Mouse (Mus musculus): Measurements from ENCODE around the gene Mmp3. TPM values are rescaled to one million over a fixed set of nuclear protein-coding genes. Genes with fewer than 3 reads are reported as not detected.

The Mmp3 gene
- polyA plus RNA-seq (2012; rRNA removed), result 0.60 and 0.68 TPM in 2 replicates

DNA sequence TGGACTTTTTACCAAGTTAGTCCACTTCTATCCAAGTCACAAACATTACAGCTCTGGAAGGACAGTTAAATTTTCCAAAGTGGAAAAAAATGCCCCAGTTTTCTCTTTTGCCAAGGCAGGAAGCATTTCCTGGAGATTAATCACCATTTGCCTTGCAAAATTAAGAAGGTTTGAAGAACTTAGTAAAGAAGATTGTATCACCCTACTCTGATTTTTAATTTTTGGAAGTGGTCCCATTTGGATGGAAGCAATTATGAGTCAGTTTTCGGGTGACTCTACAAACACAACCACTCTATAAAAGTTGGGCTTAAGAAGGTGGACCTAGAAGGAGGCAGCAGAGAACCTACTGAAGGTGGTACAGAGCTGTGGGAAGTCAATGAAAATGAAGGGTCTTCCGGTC, at the start of gene Mmp3:
TSS of gene Mmp3 (plus strand) at position 301 of the 400 bp plus-strand sequence.

GRCm38 (mm10) chr9:7502051-7502450, 56.4 kb downstream of the Mmp3 start, which contains the start of gene Mmp10:
Mmp10 (plus strand) TSS chr9:7502352.

Other genes with a start within 250 kb of the Mmp3 start
- gene Mmp13, start 173.3 kb upstream of the Mmp3 start, polyA plus RNA-seq (2012; rRNA removed), result 0.47 and 0.51 TPM in 2 replicates
- gene Mmp12, start 101.4 kb upstream of the Mmp3 start, polyA plus RNA-seq (2012; rRNA removed), result 0.34 and 0.44 TPM in 2 replicates
- gene Mmp1b, start 57.8 kb upstream of the Mmp3 start, polyA plus RNA-seq (2012; rRNA removed), result not detected in 2 replicates
- gene Mmp10, start 56.5 kb downstream of the Mmp3 start, polyA plus RNA-seq (2012; rRNA removed), result 0.38 and 0.52 TPM in 2 replicates
- gene Mmp8, start 112.6 kb downstream of the Mmp3 start, polyA plus RNA-seq (2012; rRNA removed), result not detected in 2 replicates
- gene Mmp27, start 125.6 kb downstream of the Mmp3 start, polyA plus RNA-seq (2012; rRNA removed), result not detected in 2 replicates
- gene Mmp20, start 182.4 kb downstream of the Mmp3 start, polyA plus RNA-seq (2012; rRNA removed), result not detected in 2 replicates
- 0.45 and 0.57 TPM in 2 replicates for gene Mmp7, start 246.3 kb downstream of the Mmp3 start, polyA plus RNA-seq (2012; rRNA removed)

All from colon, adult 2 months (tissue).